Mouse (Mus musculus) C2C12 (cell line): Measurements from ENCODE around the gene Trpm8. TPM values are rescaled to one million over a fixed set of nuclear protein-coding genes. Genes with fewer than 3 reads are reported as not detected.

Source experiments
- H3K27me3 ChIP-seq: one replicate; pipeline ENCODE4 v1.6.1; 2011; ENCODE audit not compliant: control insufficient read depth, insufficient read depth, insufficient read length
- H3K36me3 ChIP-seq: one replicate; pipeline ENCODE4 v1.6.1; 2011; ENCODE audit not compliant: control insufficient read depth, insufficient read depth
- H3K4me3 ChIP-seq: one replicate; pipeline ENCODE4 v1.5.1; 2011; ENCODE audit warnings: mild to moderate bottlenecking, control low read depth; ENCODE audit not compliant: poor library complexity, insufficient read depth, severe bottlenecking
- H3K79me2 ChIP-seq: one replicate; pipeline ENCODE4 v1.6.1; 2011; ENCODE audit not compliant: control insufficient read depth, insufficient read depth
- H3K79me3 ChIP-seq: one replicate; pipeline ENCODE4 v1.6.1; 2011; ENCODE audit warnings: low read depth, control low read depth
- H3ac ChIP-seq: one replicate; pipeline ENCODE3; 2011; ENCODE audit warnings: low read depth; ENCODE audit not compliant: control insufficient read depth, insufficient read length
- CEBPB ChIP-seq: IDR thresholded peaks from one replicate; pipeline ENCODE4 v1.6.1; 2011; ENCODE audit warnings: low read depth, mild to moderate bottlenecking, control low read depth, moderate library complexity
- CTCF ChIP-seq: IDR thresholded peaks from one replicate; pipeline ENCODE4 v1.5.1; 2011; ENCODE audit not compliant: control insufficient read depth, insufficient read depth, insufficient read length
- FOSL1 ChIP-seq: IDR thresholded peaks from one replicate; pipeline ENCODE4 v1.8.0; 2011; ENCODE audit warnings: mild to moderate bottlenecking, low read length; ENCODE audit not compliant: poor library complexity, insufficient read depth, severe bottlenecking
- MAX ChIP-seq: IDR thresholded peaks from one replicate; pipeline ENCODE4 v1.6.1; 2011; ENCODE audit warnings: mild to moderate bottlenecking, control low read depth
- MYOD1 ChIP-seq: IDR thresholded peaks from one replicate; pipeline ENCODE4 v1.6.1; 2011; ENCODE audit warnings: low read depth; ENCODE audit not compliant: control insufficient read depth, insufficient read length
- MYOG ChIP-seq: IDR thresholded peaks from one replicate; pipeline ENCODE4 v1.6.1; 2011; ENCODE audit not compliant: control insufficient read depth, insufficient read length; ENCODE audit errors: extremely low read depth
- USF1 ChIP-seq: IDR thresholded peaks from one replicate; pipeline ENCODE4 v1.6.1; 2011; ENCODE audit warnings: low read depth, mild to moderate bottlenecking, control low read depth, moderate library complexity
- polyA plus RNA-seq: library from polyadenylated mRNA; unstranded; fragments of >200 nt; fragmentation: generic; extraction: Trizol; gene quantifications from one replicate; pipeline ENCODE4 v1.2.1, GENCODE M21; 2012; ENCODE audit warnings: missing spikeins

Gene Trpm8
- polyA plus RNA-seq, 1 experiment = 0.02 TPM

DNA sequence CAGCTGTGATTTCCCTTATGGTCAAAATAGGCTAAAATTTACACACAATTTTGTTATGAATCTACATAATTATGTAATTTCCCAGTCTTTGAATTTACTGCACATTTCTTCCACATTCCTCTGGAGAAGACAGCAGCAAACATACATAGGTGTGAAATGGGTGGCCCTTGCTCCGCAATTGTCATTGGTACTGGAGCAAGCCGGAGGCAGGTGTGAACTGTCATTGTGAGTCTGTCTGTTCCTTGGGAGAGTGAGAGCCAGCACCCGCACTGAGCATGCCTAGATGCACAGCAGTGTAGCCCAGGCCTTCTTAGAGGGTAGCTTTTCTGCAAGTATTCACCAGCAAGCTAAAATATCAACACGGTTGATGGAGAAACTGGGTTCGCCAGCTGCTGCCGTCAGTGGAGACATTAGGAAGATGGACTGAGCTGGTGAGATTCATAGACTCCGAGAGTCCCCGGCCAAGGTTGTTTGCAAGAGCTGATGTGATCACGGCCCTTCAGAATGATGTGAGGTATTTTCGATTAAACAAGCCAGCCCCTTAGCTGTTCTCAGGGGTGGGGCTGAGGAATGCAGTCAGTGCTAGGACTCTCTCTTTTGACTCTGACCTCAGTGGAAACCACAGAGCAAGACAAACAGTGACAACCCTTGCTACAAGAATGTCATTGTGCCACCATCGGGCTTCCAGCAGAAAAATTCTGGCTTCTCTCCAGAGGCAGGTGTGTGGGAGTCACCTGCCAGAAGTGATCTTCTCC is 150.7 kb downstream of the Trpm8 start:
- Histone ChIP-seq H3K79me2 (no peaks in the 10 kb centered on the region), H3K4me3 (no peak overlapping the region), H3K79me3 (no peaks in the 10 kb centered on the region), H3ac (no peak overlapping the region), H3K36me3 (no peaks in the 10 kb centered on the region), H3K27me3 (no peaks in the 10 kb centered on the region)
- TF ChIP-seq MAX (no peak), CEBPB (no peak), MYOG (no peak), USF1 (no peak), MYOD1 (no peak), FOSL1 (no peak)

DNA sequence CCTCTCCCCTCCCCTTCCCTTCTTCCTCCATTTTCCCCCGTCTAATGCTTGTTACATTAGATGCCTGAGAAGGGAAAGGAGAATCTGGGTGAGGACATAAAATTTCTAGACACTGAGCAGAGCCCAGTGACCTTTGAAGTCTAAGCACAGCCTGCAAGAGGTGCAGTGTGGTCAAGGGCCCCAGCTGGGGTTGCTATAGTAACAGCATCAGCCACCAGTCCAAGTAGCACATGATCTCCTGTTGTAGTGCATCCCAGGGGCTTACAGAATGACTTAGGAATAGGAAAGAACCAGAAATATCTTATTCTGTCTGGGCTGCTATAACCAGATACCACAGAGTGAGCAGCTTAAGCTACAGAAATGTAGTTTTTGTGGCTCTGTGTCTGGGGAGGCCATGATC is 152.0 kb downstream of the Trpm8 start:
- H3K79me2 ChIP-seq = no peaks in the 10 kb centered on the region
- H3ac ChIP-seq = no peak overlapping the region
- TF ChIP-seq USF1 (no peak), MYOD1 (no peak), MAX (no peak), CEBPB (no peak), CTCF (no peak), MYOG (no peak), FOSL1 (no peak)
- H3K4me3 ChIP-seq = no peak overlapping the region
- H3K36me3 ChIP-seq = no peaks in the 10 kb centered on the region
- H3K27me3 ChIP-seq = no peaks in the 10 kb centered on the region
- no peaks in the 10 kb centered on the region for H3K79me3 ChIP-seq

DNA sequence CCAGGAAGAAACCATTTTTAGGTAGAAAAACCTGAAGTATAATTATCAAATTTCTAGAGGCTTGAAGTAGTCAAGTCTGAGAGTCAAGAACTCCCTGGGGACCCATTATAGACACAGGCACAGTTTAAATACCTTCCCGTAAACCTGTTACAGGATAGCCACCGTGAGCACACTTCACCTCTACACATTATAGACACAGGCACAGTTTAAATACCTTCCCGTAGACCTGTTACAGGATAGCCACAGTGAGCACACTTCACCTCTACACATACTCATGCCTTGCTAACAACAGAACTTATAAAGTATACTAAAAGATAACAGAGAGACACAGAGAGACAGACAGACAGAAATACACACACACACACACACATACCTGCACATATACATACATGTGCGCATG is 153.8 kb downstream of the Trpm8 start:
- H3K36me3 ChIP-seq = no peaks in the 10 kb centered on the region
- no peak overlapping the region for H3K4me3 ChIP-seq
- H3K27me3 ChIP-seq = no peaks in the 10 kb centered on the region
- no peaks in the 10 kb centered on the region for H3K79me3 ChIP-seq
- H3K79me2 ChIP-seq = no peaks in the 10 kb centered on the region
- H3ac ChIP-seq = no peak overlapping the region
- TF ChIP-seq CEBPB (no peak), MAX (no peak), FOSL1 (no peak), MYOD1 (no peak), CTCF (no peak), USF1 (no peak), MYOG (no peak)

DNA sequence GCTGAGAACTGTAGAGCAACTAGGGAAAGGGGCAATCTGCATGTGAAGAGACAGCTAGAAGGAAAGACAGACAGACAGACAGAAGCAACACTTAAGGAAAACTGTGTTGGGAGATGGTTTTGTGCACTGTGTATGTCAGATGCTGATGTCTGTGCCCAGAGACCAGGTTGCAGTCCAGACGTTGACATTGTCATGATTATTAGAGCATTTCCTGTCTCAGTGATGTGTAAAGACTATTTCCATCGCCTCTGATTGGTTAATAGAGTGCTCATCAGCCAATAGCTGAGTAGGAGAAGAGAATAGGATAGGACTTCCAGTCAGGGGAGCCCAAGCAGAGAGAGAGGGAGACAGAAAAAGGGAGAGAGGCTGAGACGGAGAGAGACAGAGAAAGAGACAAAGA is 155.1 kb downstream of the Trpm8 start:
- Histone ChIP-seq H3K79me2 (no peaks in the 10 kb centered on the region), H3ac (no peak overlapping the region), H3K36me3 (no peaks in the 10 kb centered on the region), H3K4me3 (no peak overlapping the region), H3K27me3 (no peaks in the 10 kb centered on the region), H3K79me3 (no peaks in the 10 kb centered on the region)
- TF ChIP-seq USF1 (no peak), MYOD1 (no peak), CTCF (no peak), MYOG (no peak), FOSL1 (no peak), CEBPB (no peak), MAX (no peak)

DNA sequence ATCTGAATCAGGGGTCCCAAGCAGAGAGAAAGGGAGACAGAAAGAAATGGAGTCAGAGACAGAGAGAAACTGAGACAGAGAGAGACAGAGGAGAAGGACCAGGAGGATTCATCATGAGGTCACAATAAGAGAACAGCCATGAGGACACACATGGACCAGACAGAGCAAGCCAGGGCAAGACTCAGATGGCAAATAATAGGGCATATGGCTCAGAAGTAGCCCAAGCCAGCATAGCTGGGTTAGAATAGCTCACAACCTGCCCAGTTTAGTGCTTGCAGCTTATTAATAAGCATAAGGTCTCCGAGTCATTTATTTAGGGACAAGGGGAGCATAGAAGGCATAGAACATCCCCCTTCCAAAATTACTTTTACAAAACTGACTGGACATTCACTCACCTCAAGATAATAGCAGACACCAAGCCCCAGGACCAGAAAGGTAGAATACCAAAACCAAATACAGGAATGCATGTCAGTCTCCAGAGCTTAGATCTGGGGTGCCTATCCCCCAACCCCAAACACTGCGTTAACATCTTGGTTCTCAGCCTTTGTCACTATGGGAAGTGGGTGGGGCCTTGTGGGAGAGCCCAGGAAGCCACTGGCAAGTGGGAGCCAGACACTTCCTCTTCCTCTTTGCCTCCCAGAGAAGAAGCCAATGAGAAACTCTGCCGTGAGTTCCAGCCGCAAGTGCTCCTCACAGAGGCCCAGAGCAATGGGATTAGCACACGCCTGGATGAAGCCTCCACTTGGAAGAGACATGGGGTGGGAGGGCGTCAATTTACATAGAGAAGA is 155.8 kb downstream of the Trpm8 start:
- Histone ChIP-seq H3ac (no peak overlapping the region), H3K36me3 (no peaks in the 10 kb centered on the region), H3K4me3 (no peak overlapping the region), H3K79me3 (no peaks in the 10 kb centered on the region), H3K27me3 (no peaks in the 10 kb centered on the region), H3K79me2 (no peaks in the 10 kb centered on the region)
- TF ChIP-seq CTCF (no peak), MYOG (no peak), MYOD1 (no peak), CEBPB (no peak), MAX (no peak)

DNA sequence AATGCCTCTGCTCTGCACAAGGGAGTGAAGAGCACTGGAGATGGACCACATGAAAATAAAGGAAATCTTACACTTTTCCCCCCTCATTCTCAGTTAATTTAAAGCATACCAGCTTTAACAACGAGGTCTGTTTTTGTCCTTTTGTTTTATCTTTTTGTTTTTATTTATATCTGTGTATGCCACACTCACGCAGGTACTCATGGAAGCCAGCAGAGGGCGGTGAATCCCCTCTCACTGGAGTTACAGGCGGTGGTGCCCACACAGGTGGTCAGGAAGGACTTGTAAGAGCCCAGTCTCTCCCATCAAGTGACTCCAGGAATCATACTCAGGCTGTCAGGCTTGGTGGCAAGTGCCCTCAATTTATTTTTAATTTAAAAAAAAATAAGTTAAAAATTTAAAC is 156.6 kb downstream of the Trpm8 start:
- no peaks in the 10 kb centered on the region for H3K79me3 ChIP-seq
- H3ac ChIP-seq = no peak overlapping the region
- no peaks in the 10 kb centered on the region for H3K36me3 ChIP-seq
- TF ChIP-seq MAX (no peak), CEBPB (no peak), CTCF (no peak), MYOG (no peak), FOSL1 (no peak), USF1 (no peak), MYOD1 (no peak)
- H3K27me3 ChIP-seq = no peaks in the 10 kb centered on the region
- no peaks in the 10 kb centered on the region for H3K79me2 ChIP-seq
- H3K4me3 ChIP-seq = no peak overlapping the region
